Mouse (Mus musculus) forebrain, embryonic 13.5 days (tissue): ENCODE results near the gene Praf2. TPM values are rescaled to one million over a fixed set of nuclear protein-coding genes. Genes with fewer than 3 reads are reported as not detected.
"Not testable (repeated sequence)": the region's sequence is repeated elsewhere in the genome, so short reads cannot be mapped to it uniquely, and the experiment has no call there.

Experiments
- ATAC-seq: fragments of 200-750 bp; cut with Nextera tagmentation; 2 replicates; pipeline ENCODE4 v1.8.0; 2017
- H3K27ac ChIP-seq: fragments of 300-500 bp; sonication (generic); 2 replicates; pipeline ENCODE4 v1.5.1; 2015; ENCODE audit warnings: inconsistent platforms, mild to moderate bottlenecking, moderate library complexity
- H3K27me3 ChIP-seq: fragments of 300-500 bp; sonication (generic); 2 replicates; pipeline ENCODE4 v1.6.1; 2015; ENCODE audit warnings: mild to moderate bottlenecking, inconsistent platforms
- H3K36me3 ChIP-seq: fragments of 300-500 bp; sonication (generic); 2 replicates; pipeline ENCODE4 v1.6.1; 2015; ENCODE audit warnings: mild to moderate bottlenecking, inconsistent platforms; ENCODE audit not compliant: poor library complexity, severe bottlenecking
- H3K4me1 ChIP-seq: fragments of 300-500 bp; sonication (generic); 2 replicates; pipeline ENCODE4 v1.6.1; 2015; ENCODE audit warnings: inconsistent platforms
- H3K4me2 ChIP-seq: fragments of 300-500 bp; sonication (generic); 2 replicates; pipeline ENCODE4 v1.6.1; 2015; ENCODE audit warnings: inconsistent platforms, mild to moderate bottlenecking, moderate library complexity
- H3K4me3 ChIP-seq: fragments of 300-500 bp; sonication (generic); 2 replicates; pipeline ENCODE4 v1.5.1; 2015; ENCODE audit warnings: mild to moderate bottlenecking, inconsistent platforms
- H3K9ac ChIP-seq: fragments of 300-500 bp; sonication (generic); 2 replicates; pipeline ENCODE4 v1.6.1; 2015; ENCODE audit warnings: mild to moderate bottlenecking, inconsistent platforms
- H3K9me3 ChIP-seq: fragments of 300-500 bp; sonication (generic); replicated peaks from 2 replicates; pipeline ENCODE4 v1.6.1; 2016; ENCODE audit warnings: inconsistent platforms
- WGBS: fragments of 180-500 bp; shearing (Covaris S2); methylation state at CpG from one replicate; pipeline ENCODE4 v1.1.7; 2015; 5-methylcytosine and 5-hydroxymethylcytosine counted together
- polyA plus RNA-seq: library from polyadenylated mRNA; unstranded; fragments of >200 nt; fragmentation: Nextera tagmentation; extraction: Ambion mirVana; gene quantifications from 2 replicates; pipeline ENCODE4 v1.2.1, GENCODE M21; 2015

The Praf2 gene
- polyA plus RNA-seq, 1 experiment from 2014 or later, result 91.9 TPM

GRCm38 (mm10) chrX:7714135-7714899, 13.9 kb upstream of the Praf2 start, which contains the start of gene Wdr45:
Gene Wdr45, plus strand, starts transcription at chrX:7714333.
- not testable (repeated sequence) for H3K27me3 ChIP-seq, H3K4me1 ChIP-seq, H3K9me3 ChIP-seq, H3K27ac ChIP-seq, H3K36me3 ChIP-seq
- 13% methylated on average over 38 of the region's 60 CpGs for WGBS
- peak; percentile 96 for ATAC-seq
- Histone ChIP-seq H3K4me2 (peak within 1 kb of the TSS; percentile 58), H3K4me3 (peak within 1 kb of the TSS; percentile 35), H3K9ac (peak within 1 kb of the TSS; percentile 48; the same call in 1 of the 2 replicates)

GRCm38 (mm10) chrX:7716058-7716457, 12.2 kb upstream of the Praf2 start:
- not testable (repeated sequence) for H3K9ac ChIP-seq, H3K27ac ChIP-seq, H3K36me3 ChIP-seq, H3K4me3 ChIP-seq, H3K4me1 ChIP-seq, ATAC-seq, H3K4me2 ChIP-seq, H3K9me3 ChIP-seq, H3K27me3 ChIP-seq
- WGBS, result 22% methylated on average over 1 of the region's 1 CpGs

GRCm38 (mm10) chrX:7721514-7722281, 6.5 kb upstream of the Praf2 start, which contains the start of gene Gm45208:
Gene Gm45208, plus strand, starts transcription at chrX:7722245.
- 20% methylated on average over 22 of the region's 22 CpGs for WGBS
- H3K27ac ChIP-seq, result peak within 1 kb of the TSS; percentile 86
- H3K9me3 ChIP-seq, result no peaks in the 10 kb centered on the region
- H3K4me3 ChIP-seq, result peak within 1 kb of the TSS; percentile 59
- H3K36me3 ChIP-seq, result peaks cover 12% of the 10 kb centered on the region
- peak within 1 kb of the TSS; percentile 62 for H3K9ac ChIP-seq
- ATAC-seq, result peak; percentile 90
- H3K4me2 ChIP-seq, result peak within 1 kb of the TSS; percentile 64
- H3K27me3 ChIP-seq, result no peaks in the 10 kb centered on the region
- peaks cover 6% of the 10 kb centered on the region; the same call in 1 of the 2 replicates for H3K4me1 ChIP-seq

GRCm38 (mm10) chrX:7722282-7722611, 6.0 kb upstream of the Praf2 start:
- Histone ChIP-seq H3K27me3 (no peaks in the 10 kb centered on the region), H3K27ac (peak overlapping the region; percentile 86; the same call in 1 of the 2 replicates), H3K4me2 (peak overlapping the region; percentile 64), H3K4me1 (peaks cover 6% of the 10 kb centered on the region; the same call in 1 of the 2 replicates), H3K4me3 (peak overlapping the region; percentile 59), H3K9me3 (no peaks in the 10 kb centered on the region), H3K36me3 (peaks cover 18% of the 10 kb centered on the region), H3K9ac (peak overlapping the region; percentile 62)
- ATAC-seq, result no peak
- 29% methylated on average over 11 of the region's 11 CpGs for WGBS

- Histone ChIP-seq H3K9me3 (no peaks in the 10 kb centered on the region), H3K36me3 (peaks cover 20% of the 10 kb centered on the region), H3K4me1 (peaks cover 7% of the 10 kb centered on the region; the same call in 1 of the 2 replicates), H3K27ac (no peak overlapping the region), H3K9ac (peak overlapping the region; percentile 62), H3K4me2 (peak overlapping the region; percentile 64), H3K4me3 (peak overlapping the region; percentile 59), H3K27me3 (no peaks in the 10 kb centered on the region)
- 21% methylated on average over 4 of the region's 4 CpGs for WGBS
- ATAC-seq, result no peak
Measured at GRCm38 (mm10) chrX:7722691-7723090, 5.5 kb upstream of the Praf2 start.

GRCm38 (mm10) chrX:7724135-7724534, 4.1 kb upstream of the Praf2 start:
- no peak overlapping the region for H3K9ac ChIP-seq
- no peaks in the 10 kb centered on the region for H3K27me3 ChIP-seq
- peaks cover 12% of the 10 kb centered on the region; the same call in 1 of the 2 replicates for H3K4me1 ChIP-seq
- H3K27ac ChIP-seq, result no peak overlapping the region
- no peak for ATAC-seq
- WGBS, result 86% methylated on average over 7 of the region's 7 CpGs
- H3K4me2 ChIP-seq, result no peak overlapping the region
- no peak overlapping the region for H3K4me3 ChIP-seq
- no peaks in the 10 kb centered on the region for H3K9me3 ChIP-seq
- peaks cover 20% of the 10 kb centered on the region for H3K36me3 ChIP-seq

- no peak overlapping the region for H3K4me3 ChIP-seq
- WGBS, result 87% methylated on average over 12 of the region's 12 CpGs
Measured at GRCm38 (mm10) chrX:7725841-7726240, 2.4 kb upstream of the Praf2 start.

GRCm38 (mm10) chrX:7727176-7727575, 1.1 kb upstream of the Praf2 start:
- WGBS, result 93% methylated on average over 13 of the region's 13 CpGs
- ATAC-seq, result no peak
- H3K36me3 ChIP-seq, result peaks cover 20% of the 10 kb centered on the region
- H3K4me1 ChIP-seq, result peaks cover 19% of the 10 kb centered on the region; the same call in 1 of the 2 replicates
- no peaks in the 10 kb centered on the region for H3K9me3 ChIP-seq
- no peak overlapping the region for H3K4me2 ChIP-seq
- H3K9ac ChIP-seq, result no peak overlapping the region
- no peaks in the 10 kb centered on the region for H3K27me3 ChIP-seq
- no peak overlapping the region for H3K27ac ChIP-seq
- H3K4me3 ChIP-seq, result no peak overlapping the region

More at GRCm38 (mm10) chrX:7725841-7726240, 2.4 kb upstream of the Praf2 start:
- no peak overlapping the region for H3K4me2 ChIP-seq
- H3K27me3 ChIP-seq, result no peaks in the 10 kb centered on the region
- no peak overlapping the region for H3K9ac ChIP-seq
- H3K36me3 ChIP-seq, result peaks cover 20% of the 10 kb centered on the region
- H3K4me1 ChIP-seq, result peaks cover 19% of the 10 kb centered on the region; the same call in 1 of the 2 replicates
- no peak for ATAC-seq
- no peak overlapping the region for H3K27ac ChIP-seq
- no peaks in the 10 kb centered on the region for H3K9me3 ChIP-seq

GRCm38 (mm10) chrX:7728922-7729265, 655 bp downstream of the Praf2 start:
- Histone ChIP-seq H3K27me3 (no peaks in the 10 kb centered on the region), H3K9me3 (no peaks in the 10 kb centered on the region), H3K4me1 (peaks cover 13% of the 10 kb centered on the region; the same call in 1 of the 2 replicates), H3K36me3 (peaks cover 30% of the 10 kb centered on the region), H3K9ac (peak overlapping the region; percentile 62), H3K27ac (no peak overlapping the region), H3K4me3 (peak overlapping the region; percentile 48), H3K4me2 (peak overlapping the region; percentile 63)
- WGBS, result 18% methylated on average over 4 of the region's 4 CpGs
- no peak; the same call in 1 of the 2 replicates for ATAC-seq

- no peak overlapping the region for H3K4me2 ChIP-seq
- no peak overlapping the region for H3K4me3 ChIP-seq
- H3K4me1 ChIP-seq, result 0 out of 2 replicates have a peak, but pooled peaks cover 9% of the 10 kb centered on the region
- WGBS, result 42% methylated on average over 26 of the region's 26 CpGs
- peaks cover 38% of the 10 kb centered on the region for H3K36me3 ChIP-seq
- H3K9me3 ChIP-seq, result no peaks in the 10 kb centered on the region
- H3K27ac ChIP-seq, result no peak overlapping the region
- H3K27me3 ChIP-seq, result no peaks in the 10 kb centered on the region
- no peak overlapping the region for H3K9ac ChIP-seq
- ATAC-seq, result no peak
Measured at GRCm38 (mm10) chrX:7733571-7734156, 5.4 kb downstream of the Praf2 start.

- no peaks in the 10 kb centered on the region for H3K9me3 ChIP-seq
- no peak overlapping the region for H3K4me3 ChIP-seq
- no peak overlapping the region for H3K9ac ChIP-seq
- H3K36me3 ChIP-seq, result peaks cover 28% of the 10 kb centered on the region
- WGBS, result 66% methylated on average over 14 of the region's 14 CpGs
- ATAC-seq, result peak; percentile 50; the same call in 1 of the 2 replicates
- 0 out of 2 replicates have a peak, but pooled peaks cover 4% of the 10 kb centered on the region for H3K4me1 ChIP-seq
- H3K27me3 ChIP-seq, result no peaks in the 10 kb centered on the region
- H3K27ac ChIP-seq, result no peak overlapping the region
- no peak overlapping the region for H3K4me2 ChIP-seq
Measured at GRCm38 (mm10) chrX:7739336-7740081, 11.3 kb downstream of the Praf2 start.
